Mouse (Mus musculus) embryonic facial prominence, embryonic 10.5 days (tissue): Measurements from ENCODE around the gene Mast1. TPM values are rescaled to one million over a fixed set of nuclear protein-coding genes. Genes with fewer than 3 reads are reported as not detected.

Experiments
- DNase-seq: peaks from one replicate; pipeline ENCODE4 v3.0.0-alpha.2; 2017; ENCODE audit warnings: low spot score
- H3K27ac ChIP-seq: fragments of 300-500 bp; sonication (generic); replicated peaks from 2 replicates; pipeline ENCODE4 v1.5.1; 2016; ENCODE audit warnings: mild to moderate bottlenecking
- H3K27me3 ChIP-seq: fragments of 300-500 bp; sonication (generic); replicated peaks from 2 replicates; pipeline ENCODE4 v1.6.1; 2016; ENCODE audit warnings: low read depth, mild to moderate bottlenecking; ENCODE audit not compliant: poor library complexity, severe bottlenecking
- H3K36me3 ChIP-seq: fragments of 300-500 bp; sonication (generic); replicated peaks from 2 replicates; pipeline ENCODE4 v1.6.1; 2016; ENCODE audit warnings: mild to moderate bottlenecking, moderate library complexity
- H3K4me1 ChIP-seq: fragments of 300-500 bp; sonication (generic); 2 replicates; pipeline ENCODE4 v1.6.1; 2016
- H3K4me3 ChIP-seq: fragments of 300-500 bp; sonication (generic); 2 replicates; pipeline ENCODE4 v1.5.1; 2016; ENCODE audit warnings: mild to moderate bottlenecking, moderate library complexity
- H3K9me3 ChIP-seq: fragments of 300-500 bp; sonication (generic); 2 replicates; pipeline ENCODE4 v1.6.1; 2016; ENCODE audit warnings: mild to moderate bottlenecking
- whole genome bisulfite sequencing: fragments of 180-500 bp; shearing (Covaris S2); methylation state at CpG from one replicate; pipeline ENCODE4 v1.1.7; 2016; 5-methylcytosine and 5-hydroxymethylcytosine counted together
- polyA plus RNA-seq: library from polyadenylated mRNA; unstranded; fragments of >200 nt; fragmentation: Nextera tagmentation; extraction: Ambion mirVana; gene quantifications from 2 replicates; pipeline ENCODE4 v1.2.1, GENCODE M21; 2016

Mast1 gene
- polyA plus RNA-seq, 1 experiment from 2014 or later = 3.4 TPM

GRCm38 (mm10) chr8:84977435-84978247 lies 40.5 kb upstream of the Mast1 start:
- peak overlapping the region; percentile 73 for H3K4me3 ChIP-seq
- H3K4me1 ChIP-seq = peaks cover 80% of the 10 kb centered on the region
- peak; percentile 73 for DNase-seq
- H3K27ac ChIP-seq = peak overlapping the region; percentile 78
- H3K9me3 ChIP-seq = no peaks in the 10 kb centered on the region
- H3K36me3 ChIP-seq = peaks cover 28% of the 10 kb centered on the region
- peaks cover 54% of the 10 kb centered on the region for H3K27me3 ChIP-seq
- WGBS = 1% methylated on average over 70 of the region's 70 CpGs

GRCm38 (mm10) chr8:84976763-84977434 lies 39.7 kb upstream of the Mast1 start:
- 2% methylated on average over 25 of the region's 25 CpGs for WGBS
- H3K4me1 ChIP-seq = peaks cover 72% of the 10 kb centered on the region
- peaks cover 35% of the 10 kb centered on the region for H3K36me3 ChIP-seq
- H3K9me3 ChIP-seq = no peaks in the 10 kb centered on the region
- peak overlapping the region; percentile 80 for H3K27ac ChIP-seq
- peaks cover 46% of the 10 kb centered on the region for H3K27me3 ChIP-seq
- H3K4me3 ChIP-seq = peak overlapping the region; percentile 73
- DNase-seq = no peak

GRCm38 (mm10) chr8:84976031-84976762 lies 39.0 kb upstream of the Mast1 start:
- H3K27ac ChIP-seq = peak overlapping the region; percentile 80
- peak; percentile 95 for DNase-seq
- peaks cover 42% of the 10 kb centered on the region for H3K36me3 ChIP-seq
- 1% methylated on average over 61 of the region's 61 CpGs for WGBS
- H3K27me3 ChIP-seq = peaks cover 43% of the 10 kb centered on the region
- H3K4me3 ChIP-seq = peak overlapping the region; percentile 73
- H3K4me1 ChIP-seq = peaks cover 71% of the 10 kb centered on the region
- H3K9me3 ChIP-seq = no peaks in the 10 kb centered on the region

- Histone ChIP-seq H3K4me3 (peak overlapping the region; percentile 73), H3K27me3 (peaks cover 35% of the 10 kb centered on the region), H3K27ac (no peak overlapping the region), H3K9me3 (no peaks in the 10 kb centered on the region), H3K36me3 (peaks cover 49% of the 10 kb centered on the region), H3K4me1 (peaks cover 71% of the 10 kb centered on the region)
- DNase-seq = peak; percentile 74
- WGBS = 25% methylated on average over 7 of the region's 7 CpGs
These were observed 38.3 kb upstream of the Mast1 start for GRCm38 (mm10) chr8:84975434-84975833.

- 84% methylated on average over 8 of the region's 8 CpGs for WGBS
- DNase-seq = no peak
- Histone ChIP-seq H3K36me3 (peaks cover 50% of the 10 kb centered on the region), H3K4me1 (peaks cover 67% of the 10 kb centered on the region), H3K9me3 (no peaks in the 10 kb centered on the region), H3K27me3 (peaks cover 29% of the 10 kb centered on the region), H3K4me3 (peak overlapping the region; percentile 73; the same call in 1 of the 2 replicates), H3K27ac (no peak overlapping the region)
These were observed 37.5 kb upstream of the Mast1 start for GRCm38 (mm10) chr8:84974543-84975142.

GRCm38 (mm10) chr8:84973803-84974542 lies 36.8 kb upstream of the Mast1 start:
- H3K27ac ChIP-seq = no peak overlapping the region
- WGBS = 67% methylated on average over 4 of the region's 4 CpGs
- H3K36me3 ChIP-seq = peaks cover 50% of the 10 kb centered on the region
- H3K27me3 ChIP-seq = peaks cover 22% of the 10 kb centered on the region
- DNase-seq = peak; percentile 54
- H3K9me3 ChIP-seq = no peaks in the 10 kb centered on the region
- peak overlapping the region; percentile 21; the same call in 1 of the 2 replicates for H3K4me3 ChIP-seq
- H3K4me1 ChIP-seq = peaks cover 65% of the 10 kb centered on the region

- Histone ChIP-seq H3K9me3 (no peaks in the 10 kb centered on the region), H3K4me1 (peaks cover 65% of the 10 kb centered on the region), H3K36me3 (peaks cover 50% of the 10 kb centered on the region), H3K27me3 (peaks cover 13% of the 10 kb centered on the region), H3K27ac (no peak overlapping the region), H3K4me3 (peak overlapping the region; percentile 22; the same call in 1 of the 2 replicates)
- WGBS = 84% methylated on average over 1 of the region's 1 CpGs
- no peak for DNase-seq
These were observed 35.9 kb upstream of the Mast1 start for GRCm38 (mm10) chr8:84973079-84973478.

- H3K36me3 ChIP-seq = peaks cover 50% of the 10 kb centered on the region
- H3K27me3 ChIP-seq = no peaks in the 10 kb centered on the region
- H3K4me3 ChIP-seq = peak overlapping the region; percentile 80
- 69% methylated on average over 5 of the region's 5 CpGs for WGBS
- H3K9me3 ChIP-seq = no peaks in the 10 kb centered on the region
- no peak for DNase-seq
- peaks cover 64% of the 10 kb centered on the region for H3K4me1 ChIP-seq
- H3K27ac ChIP-seq = peak overlapping the region; percentile 97
These were observed 33.8 kb upstream of the Mast1 start for GRCm38 (mm10) chr8:84970913-84971312.

GRCm38 (mm10) chr8:84970135-84970790 lies 33.1 kb upstream of the Mast1 start:
- peaks cover 62% of the 10 kb centered on the region for H3K4me1 ChIP-seq
- H3K27ac ChIP-seq = peak overlapping the region; percentile 97
- no peaks in the 10 kb centered on the region for H3K27me3 ChIP-seq
- WGBS = 12% methylated on average over 21 of the region's 21 CpGs
- H3K9me3 ChIP-seq = no peaks in the 10 kb centered on the region
- peak overlapping the region; percentile 80 for H3K4me3 ChIP-seq
- H3K36me3 ChIP-seq = peaks cover 49% of the 10 kb centered on the region
- peak; percentile 56 for DNase-seq

GRCm38 (mm10) chr8:84969241-84970134 lies 32.3 kb upstream of the Mast1 start, which contains the start of the genes Gm49661, Prdx2 and Rnaseh2a:
Gene Gm49661, minus strand, starts transcription at chr8:84969433.
Gene Prdx2, plus strand, starts transcription at chr8:84969587.
Gene Rnaseh2a, minus strand, starts transcription at chr8:84969767.
- Histone ChIP-seq H3K4me3 (peak within 1 kb of the TSS; percentile 80), H3K27me3 (no peaks in the 10 kb centered on the region), H3K9me3 (no peaks in the 10 kb centered on the region), H3K4me1 (peaks cover 62% of the 10 kb centered on the region), H3K27ac (peak within 1 kb of the TSS; percentile 97), H3K36me3 (peaks cover 41% of the 10 kb centered on the region)
- DNase-seq = peak; percentile 90
- under 1% methylated on average over 56 of the region's 56 CpGs for WGBS
